Mouse (Mus musculus) kidney, adult 2 months (tissue): ENCODE results near the gene Aifm3. TPM values are rescaled to one million over a fixed set of nuclear protein-coding genes. Genes with fewer than 3 reads are reported as not detected.
A peak's percentile ranks its signal among the peaks of the same experiment; 100 is the strongest.

Experiments
- DNase-seq: peaks from one replicate; pipeline ENCODE4 v3.0.0; 2021
- H3K27ac ChIP-seq: fragments of 200-500 bp; 2 replicates; pipeline ENCODE4 v1.5.1; 2012; ENCODE audit warnings: low read depth, low read length, control low read depth, inconsistent platforms; ENCODE audit not compliant: insufficient read depth
- H3K27me3 ChIP-seq: fragments of 200-500 bp; replicated peaks from 2 replicates; pipeline ENCODE4 v1.6.1; 2012; ENCODE audit warnings: mild to moderate bottlenecking, moderate library complexity, low read length, inconsistent platforms; ENCODE audit not compliant: control insufficient read depth, insufficient read depth
- H3K36me3 ChIP-seq: fragments of 200-500 bp; 2 replicates; pipeline ENCODE4 v1.6.1; 2012; ENCODE audit warnings: mild to moderate bottlenecking, moderate library complexity, low read length, inconsistent platforms; ENCODE audit not compliant: control insufficient read depth, insufficient read depth
- H3K4me1 ChIP-seq: fragments of 200-500 bp; 2 replicates; pipeline ENCODE4 v1.6.1; 2011; ENCODE audit warnings: low read length; ENCODE audit not compliant: control insufficient read depth, insufficient read depth
- H3K4me3 ChIP-seq: fragments of 200-500 bp; 2 replicates; pipeline ENCODE4 v1.5.1; 2011; ENCODE audit warnings: mild to moderate bottlenecking, low read depth, low read length, control low read depth; ENCODE audit not compliant: insufficient read depth
- CTCF ChIP-seq: fragments of 200-500 bp; conservative IDR thresholded peaks from 2 replicates; pipeline ENCODE4 v1.5.1; 2011; ENCODE audit warnings: low read depth, mild to moderate bottlenecking, control low read depth, low read length, moderate library complexity, mixed read lengths; ENCODE audit not compliant: insufficient read depth, insufficient read length
- POLR2A ChIP-seq: fragments of 200-500 bp; IDR thresholded peaks from one replicate; pipeline ENCODE4 v1.6.1; 2011; ENCODE audit warnings: low read depth, low read length, control low read depth
- WGBS: fragments of 180-500 bp; shearing (Covaris S2); methylation state at CpG from one replicate; pipeline ENCODE4 v1.1.7; 2018; 5-methylcytosine and 5-hydroxymethylcytosine counted together
- polyA plus RNA-seq: library from polyadenylated mRNA; depleted of rRNA; stranded (reverse); fragments of >200 nt; gene quantifications from 2 replicates; pipeline ENCODE4 v1.2.3, GENCODE M21; 2012

Aifm3 gene
- polyA plus RNA-seq, 1 experiment = 11.7 TPM

GRCm38 (mm10) chr16:17511431-17511830, 22.0 kb downstream of the Aifm3 start:
- H3K36me3 ChIP-seq = no peaks in the 10 kb centered on the region
- DNase-seq = peak; percentile 64
- peaks cover 23% of the 10 kb centered on the region; the same call in 1 of the 2 replicates for H3K4me1 ChIP-seq
- H3K27ac ChIP-seq = no peak overlapping the region
- H3K4me3 ChIP-seq = no peak overlapping the region
- 50% methylated on average over 4 of the region's 4 CpGs for WGBS
- TF ChIP-seq POLR2A (no peak), CTCF (no peak)
- H3K27me3 ChIP-seq = no peaks in the 10 kb centered on the region

- no peak overlapping the region for H3K27ac ChIP-seq
- H3K4me3 ChIP-seq = no peak overlapping the region
- no peak for TF ChIP-seq POLR2A
- no peak for TF ChIP-seq CTCF
- peaks cover 5% of the 10 kb centered on the region for H3K4me1 ChIP-seq
- H3K36me3 ChIP-seq = peaks cover 12% of the 10 kb centered on the region; the same call in 1 of the 2 replicates
- H3K27me3 ChIP-seq = no peaks in the 10 kb centered on the region
- peak; percentile 56 for DNase-seq
- WGBS = 59% methylated on average over 2 of the region's 2 CpGs
These were observed 29.5 kb downstream of the Aifm3 start for GRCm38 (mm10) chr16:17518910-17519309.

GRCm38 (mm10) chr16:17524156-17524555, 34.7 kb downstream of the Aifm3 start:
- Histone ChIP-seq H3K36me3 (peaks cover 10% of the 10 kb centered on the region; the same call in 1 of the 2 replicates), H3K4me3 (no peak overlapping the region), H3K27ac (no peak overlapping the region), H3K27me3 (no peaks in the 10 kb centered on the region), H3K4me1 (peaks cover 4% of the 10 kb centered on the region; the same call in 1 of the 2 replicates)
- DNase-seq = no peak
- WGBS = 93% methylated on average over 11 of the region's 11 CpGs
- no peak for TF ChIP-seq CTCF
- no peak for TF ChIP-seq POLR2A

- H3K27ac ChIP-seq = peak overlapping the region; percentile 2; the same call in 1 of the 2 replicates
- no peak for DNase-seq
- peaks cover 6% of the 10 kb centered on the region; the same call in 1 of the 2 replicates for H3K36me3 ChIP-seq
- WGBS = 76% methylated on average over 3 of the region's 3 CpGs
- no peak overlapping the region for H3K4me3 ChIP-seq
- H3K27me3 ChIP-seq = no peaks in the 10 kb centered on the region
- no peak for TF ChIP-seq CTCF
- TF ChIP-seq POLR2A = no peak
- H3K4me1 ChIP-seq = peaks cover 7% of the 10 kb centered on the region
These were observed 36.1 kb downstream of the Aifm3 start for GRCm38 (mm10) chr16:17525524-17525923.

GRCm38 (mm10) chr16:17526223-17526622, 36.8 kb downstream of the Aifm3 start:
- DNase-seq = peak; percentile 83
- H3K36me3 ChIP-seq = peaks cover 6% of the 10 kb centered on the region; the same call in 1 of the 2 replicates
- H3K27me3 ChIP-seq = no peaks in the 10 kb centered on the region
- H3K4me1 ChIP-seq = peaks cover 7% of the 10 kb centered on the region
- H3K27ac ChIP-seq = peak overlapping the region; percentile 2
- WGBS = 64% methylated on average over 6 of the region's 6 CpGs
- no peak for TF ChIP-seq POLR2A
- TF ChIP-seq CTCF = no peak; the same call in 1 of the 2 replicates
- H3K4me3 ChIP-seq = no peak overlapping the region

- no peaks in the 10 kb centered on the region for H3K27me3 ChIP-seq
- no peak for DNase-seq
- peaks cover 12% of the 10 kb centered on the region for H3K4me1 ChIP-seq
- TF ChIP-seq POLR2A (no peak), CTCF (no peak)
- H3K36me3 ChIP-seq = peaks cover 2% of the 10 kb centered on the region; the same call in 1 of the 2 replicates
- H3K4me3 ChIP-seq = no peak overlapping the region
- H3K27ac ChIP-seq = no peak overlapping the region
These were observed 38.2 kb downstream of the Aifm3 start for GRCm38 (mm10) chr16:17527606-17528005.

GRCm38 (mm10) chr16:17528276-17528675, 38.9 kb downstream of the Aifm3 start:
- no peaks in the 10 kb centered on the region for H3K27me3 ChIP-seq
- no peak for TF ChIP-seq CTCF
- no peak overlapping the region for H3K4me3 ChIP-seq
- DNase-seq = no peak
- peaks cover 12% of the 10 kb centered on the region for H3K4me1 ChIP-seq
- WGBS = 90% methylated on average over 13 of the region's 13 CpGs
- no peak overlapping the region for H3K27ac ChIP-seq
- no peaks in the 10 kb centered on the region; the same call in 1 of the 2 replicates for H3K36me3 ChIP-seq
